Mouse (Mus musculus) heart, adult 2 months (tissue): ENCODE data around the gene Hist2h2aa2. TPM values are rescaled to one million over a fixed set of nuclear protein-coding genes. Genes with fewer than 3 reads are reported as not detected.
A peak's percentile ranks its signal among the peaks of the same experiment; 100 is the strongest.

Experiments
- DNase-seq, 2 experiments: peaks; one replicate each; pipeline ENCODE4 v3.0.0; 2021
- H3K27ac ChIP-seq: fragments of 200-600 bp; 2 replicates; pipeline ENCODE4 v1.8.1; 2022
- H3K27me3 ChIP-seq: fragments of 200-500 bp; 2 replicates; pipeline ENCODE4 v1.6.1; 2012; ENCODE audit warnings: mild to moderate bottlenecking, low read length, inconsistent platforms, mixed read lengths; ENCODE audit not compliant: control insufficient read depth, insufficient read depth
- H3K36me3 ChIP-seq: fragments of 200-500 bp; 2 replicates; pipeline ENCODE4 v1.6.1; 2012; ENCODE audit warnings: low read length, inconsistent platforms; ENCODE audit not compliant: control insufficient read depth, insufficient read depth
- H3K4me1 ChIP-seq: fragments of 200-500 bp; 2 replicates; pipeline ENCODE4 v1.6.1; 2011; ENCODE audit warnings: low read length; ENCODE audit not compliant: control insufficient read depth, insufficient read depth
- H3K4me3 ChIP-seq: fragments of 200-600 bp; 2 replicates; pipeline ENCODE4 v1.8.1; 2022
- H3K79me2 ChIP-seq: fragments of 200-500 bp; replicated peaks from 2 replicates; pipeline ENCODE4 v1.6.1; 2012; ENCODE audit warnings: mild to moderate bottlenecking, inconsistent platforms, low read length, moderate library complexity, mixed read lengths; ENCODE audit not compliant: control insufficient read depth, insufficient read depth
- H3K9ac ChIP-seq: fragments of 200-500 bp; 2 replicates; pipeline ENCODE4 v1.6.1; 2012; ENCODE audit warnings: low read depth, mild to moderate bottlenecking, control low read depth, inconsistent platforms, low read length, mixed read lengths
- CTCF ChIP-seq: fragments of 200-600 bp; IDR thresholded peaks from 2 replicates; pipeline ENCODE4 v1.8.1; 2022; ENCODE audit warnings: antibody characterized with exemption, mild to moderate bottlenecking, moderate library complexity
- EP300 ChIP-seq: fragments of 200-500 bp; IDR thresholded peaks from 2 replicates; pipeline ENCODE4 v1.6.1; 2011; ENCODE audit warnings: low read depth, low read length, control low read depth; ENCODE audit not compliant: insufficient read depth
- POLR2A ChIP-seq: fragments of 200-500 bp; IDR thresholded peaks from 2 replicates; pipeline ENCODE4 v1.6.1; 2011; ENCODE audit warnings: mild to moderate bottlenecking, low read depth, low read length, control low read depth; ENCODE audit not compliant: insufficient read depth
- WGBS: fragments of 180-500 bp; shearing (Covaris S2); methylation state at CpG from one replicate; pipeline ENCODE4 v1.1.7; 2018; 5-methylcytosine and 5-hydroxymethylcytosine counted together
- intact Hi-C: fragments of 180-260 bp; cut with DNase I; formaldehyde crosslinking; loops from one replicate; pipeline ENCODE4 v1.15.1; 2025
- polyA plus RNA-seq: library from polyadenylated mRNA; depleted of rRNA; stranded (reverse); fragments of >200 nt; gene quantifications from 2 replicates; pipeline ENCODE4 v1.2.3, GENCODE M21; 2012
- total RNA-seq, 2 experiments: library from RNA; stranded (reverse); gene quantifications; 2 replicates each; pipeline ENCODE4 v1.2.3; 2021

Hist2h2aa2 gene
- total and polyA plus RNA-seq, 3 experiments = 73.5 to 218 (median 189) TPM

DNA sequence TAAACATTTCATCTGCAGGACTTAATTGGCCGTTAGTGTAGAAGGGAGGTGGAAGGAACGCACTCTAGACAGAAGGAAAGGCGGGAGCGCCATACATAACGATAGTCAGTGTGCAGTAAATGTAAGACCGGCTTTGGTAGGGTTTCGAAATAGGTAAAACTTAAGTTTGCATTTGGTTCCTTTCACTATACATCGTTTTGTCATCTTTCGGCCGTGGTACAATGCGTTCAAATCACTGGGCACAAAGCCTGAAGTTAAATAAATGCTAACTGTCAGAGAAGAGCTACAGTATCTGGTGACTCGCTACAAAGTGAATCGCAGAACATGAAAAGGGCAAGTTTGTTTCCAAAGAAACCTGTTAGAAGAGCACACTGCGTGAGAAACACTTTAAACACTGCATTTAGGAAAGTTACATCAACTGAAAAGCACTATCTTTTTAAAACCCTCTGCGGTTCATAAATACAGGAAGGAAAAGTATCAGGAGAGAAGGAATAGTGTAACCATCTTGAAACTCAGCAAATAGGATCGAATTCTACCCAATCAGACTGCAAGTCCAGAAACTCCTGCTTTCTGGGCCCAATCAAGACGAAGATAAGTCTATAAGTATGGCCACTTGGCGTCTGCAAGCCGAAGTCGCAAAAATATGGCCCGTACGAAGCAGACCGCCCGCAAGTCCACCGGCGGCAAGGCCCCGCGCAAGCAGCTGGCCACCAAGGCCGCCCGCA, 28.1 kb upstream of the Hist2h2aa2 start, which contains the start of gene Hist2h3b:
TSS of gene Hist2h3b (plus strand) at position 604 of the 725 bp plus-strand sequence.
- peaks cover 8% of the 10 kb centered on the region for H3K4me1 ChIP-seq
- no peaks in the 10 kb centered on the region for H3K79me2 ChIP-seq
- WGBS = 29% methylated on average over 30 of the region's 30 CpGs
- peak; percentile 85 to 87 for DNase-seq
- H3K4me3 ChIP-seq = peak within 1 kb of the TSS; percentile 75
- TF ChIP-seq EP300 (0 out of 2 replicates have a peak, but pooled peaks have one; percentile 18), CTCF (no peak), POLR2A (peak; percentile 94)
- intact Hi-C loops = no loop called here
- H3K36me3 ChIP-seq = no peaks in the 10 kb centered on the region
- H3K27me3 ChIP-seq = no peaks in the 10 kb centered on the region
- peak within 1 kb of the TSS; percentile 93 for H3K27ac ChIP-seq
- H3K9ac ChIP-seq = peak within 1 kb of the TSS; percentile 66

GRCm38 (mm10) chr3:96267541-96267940, 27.5 kb upstream of the Hist2h2aa2 start:
- 85% methylated on average over 4 of the region's 4 CpGs for WGBS
- no peak overlapping the region for H3K9ac ChIP-seq

DNA sequence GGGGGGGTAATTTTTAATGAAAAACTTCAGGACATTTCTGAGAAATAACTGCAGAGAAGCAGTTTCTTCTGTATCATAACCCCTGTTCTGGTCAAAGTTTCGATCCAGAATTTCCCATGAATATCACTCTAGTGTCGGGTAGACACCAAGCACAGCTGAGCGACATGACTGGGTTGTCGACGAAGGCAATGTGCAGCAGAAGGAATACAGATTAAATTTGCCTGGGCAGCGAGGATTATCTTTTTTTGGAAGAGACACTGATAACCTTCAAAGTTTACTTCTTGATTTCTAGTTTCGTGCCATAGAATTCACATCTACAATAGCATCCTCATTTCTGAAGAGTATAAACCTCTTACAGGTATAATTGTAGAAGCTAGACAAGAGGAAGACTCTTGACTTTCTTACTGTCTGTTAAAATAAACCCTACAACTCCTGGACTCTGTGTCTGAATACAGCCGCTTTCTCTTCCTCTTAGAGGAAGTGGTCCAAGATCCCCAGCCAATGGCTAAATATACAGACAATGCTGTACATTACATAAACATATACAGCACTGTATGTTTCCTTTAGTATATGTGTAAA, 26.1 kb upstream of the Hist2h2aa2 start:
- H3K9ac ChIP-seq = no peak overlapping the region
- intact Hi-C loops = no loop called here
- no peak for TF ChIP-seq CTCF
- no peak for TF ChIP-seq EP300
- TF ChIP-seq POLR2A = no peak
- DNase-seq = no peak
- 73% methylated on average over 8 of the region's 8 CpGs for WGBS
- H3K27me3 ChIP-seq = no peaks in the 10 kb centered on the region
- no peaks in the 10 kb centered on the region for H3K79me2 ChIP-seq
- peaks cover 12% of the 10 kb centered on the region for H3K4me1 ChIP-seq
- no peak overlapping the region for H3K27ac ChIP-seq
- no peak overlapping the region for H3K4me3 ChIP-seq
- peaks cover 3% of the 10 kb centered on the region; the same call in 1 of the 2 replicates for H3K36me3 ChIP-seq

More at GRCm38 (mm10) chr3:96267541-96267940, 27.5 kb upstream of the Hist2h2aa2 start:
- peak overlapping the region; percentile 93 for H3K27ac ChIP-seq
- DNase-seq = no peak
- TF ChIP-seq EP300 (no peak), POLR2A (no peak), CTCF (no peak)
- H3K4me3 ChIP-seq = no peak overlapping the region
- H3K36me3 ChIP-seq = no peaks in the 10 kb centered on the region
- H3K27me3 ChIP-seq = no peaks in the 10 kb centered on the region
- intact Hi-C loops = no loop called here
- H3K4me1 ChIP-seq = peaks cover 8% of the 10 kb centered on the region
- no peaks in the 10 kb centered on the region for H3K79me2 ChIP-seq

DNA sequence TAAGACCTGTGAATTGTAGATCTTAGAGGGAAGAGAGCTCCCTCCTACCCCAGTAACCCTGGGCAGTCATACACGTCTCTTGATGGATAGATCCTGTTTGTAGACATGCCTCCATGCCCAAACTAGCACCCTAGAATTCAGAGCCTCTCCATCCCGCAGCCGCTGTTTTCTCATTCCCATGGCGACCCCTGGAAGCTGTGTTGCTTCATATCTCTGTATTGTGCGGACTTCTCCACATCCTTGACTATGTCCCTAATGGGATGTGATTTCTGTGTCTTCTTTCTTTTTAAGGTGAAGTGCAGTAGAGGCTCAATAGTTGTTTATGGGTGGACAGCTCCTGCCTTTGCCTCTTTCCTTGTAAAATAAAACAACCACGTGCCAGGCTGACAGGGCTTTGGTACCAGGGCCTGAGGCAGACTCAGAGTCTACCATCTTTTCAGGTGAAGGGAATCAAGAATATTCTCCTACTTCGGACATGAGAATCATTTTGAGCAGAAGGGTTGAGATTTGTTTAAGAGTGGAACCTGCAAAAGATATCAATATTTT, 24.4 kb upstream of the Hist2h2aa2 start:
- whole genome bisulfite sequencing = 65% methylated on average over 7 of the region's 7 CpGs
- peaks cover 3% of the 10 kb centered on the region; the same call in 1 of the 2 replicates for H3K36me3 ChIP-seq
- H3K9ac ChIP-seq = peak overlapping the region; percentile 71
- no peaks in the 10 kb centered on the region for H3K79me2 ChIP-seq
- H3K4me1 ChIP-seq = peaks cover 11% of the 10 kb centered on the region
- intact Hi-C loops = no loop called here
- H3K4me3 ChIP-seq = no peak overlapping the region; the same call in 1 of the 2 replicates
- no peaks in the 10 kb centered on the region for H3K27me3 ChIP-seq
- DNase-seq = no peak
- TF ChIP-seq CTCF (no peak), EP300 (no peak), POLR2A (no peak)
- peak overlapping the region; percentile 98 for H3K27ac ChIP-seq

DNA sequence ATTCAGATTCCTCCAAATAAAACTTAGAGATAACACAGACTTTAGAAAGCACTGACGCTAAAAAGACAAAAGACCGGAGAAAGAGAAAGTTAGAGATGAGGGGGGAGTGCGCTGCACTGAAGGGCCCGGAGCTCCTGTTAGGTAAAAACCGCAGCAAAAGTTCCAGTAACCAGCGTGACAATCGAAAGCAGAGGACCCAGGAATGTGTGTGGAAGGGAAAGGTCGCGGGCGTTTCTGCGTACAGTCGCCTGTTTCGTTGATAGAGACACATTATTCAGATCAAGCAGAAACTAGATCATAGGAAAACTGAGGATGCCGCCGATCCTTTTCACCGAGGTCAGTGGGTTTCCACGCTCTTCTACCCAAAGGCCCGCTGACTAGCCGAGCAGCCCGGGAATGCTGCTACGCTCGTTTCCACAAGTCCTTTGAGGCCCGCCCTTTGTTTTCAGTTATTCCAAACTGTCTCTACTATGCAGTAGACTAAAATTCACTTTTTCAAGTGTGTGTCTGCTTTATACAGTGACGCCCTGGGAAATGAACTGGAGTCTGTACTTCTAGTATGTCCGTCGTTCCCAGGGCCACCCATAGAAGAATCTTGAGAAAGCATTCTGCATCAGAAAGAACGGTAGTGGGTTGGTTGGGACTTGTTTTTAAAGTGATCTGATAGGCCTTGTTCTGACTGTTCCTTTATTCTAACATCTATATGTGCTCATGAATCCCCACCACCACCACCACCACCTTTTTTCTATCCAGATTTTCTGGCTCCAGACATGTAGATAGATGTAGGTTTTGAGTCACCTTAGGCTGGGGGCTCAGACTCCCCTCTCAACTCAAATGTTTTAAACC, 23.7 kb upstream of the Hist2h2aa2 start:
- no peak for TF ChIP-seq EP300
- no peak; the same call in none of the 2 replicates for TF ChIP-seq CTCF
- no peak for TF ChIP-seq POLR2A
- 6% methylated on average over 27 of the region's 27 CpGs for WGBS
- H3K4me1 ChIP-seq = peaks cover 11% of the 10 kb centered on the region
- H3K79me2 ChIP-seq = no peaks in the 10 kb centered on the region
- peak overlapping the region; percentile 98 for H3K27ac ChIP-seq
- H3K36me3 ChIP-seq = peaks cover 3% of the 10 kb centered on the region; the same call in 1 of the 2 replicates
- H3K27me3 ChIP-seq = no peaks in the 10 kb centered on the region
- intact Hi-C loops = loop anchor here (1.0 to 2.0 kb wide), 2 partner anchors 21 to 43 kb away; partner anchors contain the start of gene Hist2h2ac
- H3K4me3 ChIP-seq = peak overlapping the region; percentile 80
- peak overlapping the region; percentile 71 for H3K9ac ChIP-seq
- DNase-seq = peak; percentile 71 to 75
